Mouse (Mus musculus) adrenal gland, postnatal 14 days (tissue): ENCODE measurements around the gene 4930451I11Rik. TPM values are rescaled to one million over a fixed set of nuclear protein-coding genes. Genes with fewer than 3 reads are reported as not detected.

Source experiments
- DNase-seq: peaks from one replicate; pipeline ENCODE4 v3.0.0; 2021; ENCODE audit warnings: mixed read lengths
- total RNA-seq: library from RNA; stranded (reverse); gene quantifications from 2 replicates; pipeline ENCODE4 v1.2.3, GENCODE M21; 2021

4930451I11Rik gene
- total RNA-seq, 1 experiment from 2014 or later = not detected

GRCm38 (mm10) chr7:126799468-126800268 is 31.8 kb downstream of the 4930451I11Rik start:
- peak; percentile 52 for DNase-seq

DNA sequence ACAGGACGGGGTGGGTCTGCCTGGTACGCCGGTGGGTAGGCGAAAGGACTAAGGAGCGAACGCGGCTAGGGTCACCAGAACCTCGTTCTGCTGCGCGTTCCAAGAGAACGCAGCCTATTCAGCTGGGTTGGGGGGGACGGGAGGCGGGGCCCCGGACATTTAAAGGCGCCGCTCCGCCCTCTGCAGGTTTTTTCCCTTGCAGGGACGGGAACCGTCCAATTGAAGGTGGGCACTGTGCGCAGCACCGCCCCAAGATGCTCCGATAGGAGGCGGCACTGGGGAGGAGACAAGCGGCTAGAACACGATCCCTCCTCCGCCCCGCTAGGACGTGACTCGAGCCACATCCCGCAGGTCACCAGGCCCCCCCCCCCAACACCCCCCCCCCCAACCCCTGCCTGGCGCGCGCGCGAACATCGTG is 32.4 kb downstream of the 4930451I11Rik start:
- peak; percentile 98 for DNase-seq

DNA sequence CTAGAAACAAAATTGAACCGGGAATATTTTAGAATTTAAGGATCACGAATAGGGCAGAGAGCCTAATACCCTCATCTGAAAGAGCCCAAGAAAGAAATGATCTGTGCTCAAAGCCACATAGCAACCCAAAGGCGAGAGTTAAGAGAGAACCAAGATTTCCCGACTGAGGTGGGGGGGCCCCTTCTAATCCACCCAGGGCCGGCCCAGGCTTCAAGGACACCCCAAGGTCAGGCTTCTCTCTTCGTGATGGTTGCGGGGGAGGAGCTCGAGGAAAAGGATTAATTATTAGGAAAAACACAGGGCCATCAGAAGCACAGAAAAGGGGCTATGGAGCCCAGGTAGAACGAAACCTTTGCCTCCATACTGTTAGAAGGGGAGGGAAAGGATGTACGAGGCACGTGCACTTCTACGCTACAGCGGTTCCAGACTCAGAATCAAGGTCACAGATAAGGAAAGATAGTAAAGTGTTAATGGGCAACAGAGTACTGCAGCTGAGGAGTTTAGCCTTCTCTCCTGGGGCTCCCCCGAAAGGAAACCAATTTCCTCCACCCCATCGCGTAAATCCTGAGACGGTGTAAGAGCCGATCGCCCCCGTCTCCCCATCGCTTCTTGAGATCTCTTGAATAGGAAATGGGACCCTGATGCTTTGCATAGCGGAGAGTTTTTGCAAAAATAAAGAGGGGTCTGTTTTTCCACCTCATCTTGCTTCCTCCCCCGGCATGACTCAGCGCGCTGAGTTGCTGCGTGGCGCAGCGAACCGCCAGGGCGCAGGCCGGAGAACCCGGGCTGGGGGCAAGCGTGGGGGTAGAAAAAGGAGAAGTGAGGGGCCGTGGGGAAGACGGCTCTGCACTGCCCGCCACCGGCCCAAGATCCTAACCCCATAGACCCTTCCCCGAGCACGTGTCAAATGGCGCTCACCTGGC is 33.1 kb downstream of the 4930451I11Rik start:
- DNase-seq = peak; percentile 77

- peak; percentile 81 for DNase-seq
These were observed 33.9 kb downstream of the 4930451I11Rik start, which contains the start of gene Fam57b for GRCm38 (mm10) chr7:126797411-126798126. TSS of gene Fam57b (plus strand) at chr7:126797668.

GRCm38 (mm10) chr7:126796350-126796932 is 35.0 kb downstream of the 4930451I11Rik start:
- peak; percentile 61 for DNase-seq

DNA sequence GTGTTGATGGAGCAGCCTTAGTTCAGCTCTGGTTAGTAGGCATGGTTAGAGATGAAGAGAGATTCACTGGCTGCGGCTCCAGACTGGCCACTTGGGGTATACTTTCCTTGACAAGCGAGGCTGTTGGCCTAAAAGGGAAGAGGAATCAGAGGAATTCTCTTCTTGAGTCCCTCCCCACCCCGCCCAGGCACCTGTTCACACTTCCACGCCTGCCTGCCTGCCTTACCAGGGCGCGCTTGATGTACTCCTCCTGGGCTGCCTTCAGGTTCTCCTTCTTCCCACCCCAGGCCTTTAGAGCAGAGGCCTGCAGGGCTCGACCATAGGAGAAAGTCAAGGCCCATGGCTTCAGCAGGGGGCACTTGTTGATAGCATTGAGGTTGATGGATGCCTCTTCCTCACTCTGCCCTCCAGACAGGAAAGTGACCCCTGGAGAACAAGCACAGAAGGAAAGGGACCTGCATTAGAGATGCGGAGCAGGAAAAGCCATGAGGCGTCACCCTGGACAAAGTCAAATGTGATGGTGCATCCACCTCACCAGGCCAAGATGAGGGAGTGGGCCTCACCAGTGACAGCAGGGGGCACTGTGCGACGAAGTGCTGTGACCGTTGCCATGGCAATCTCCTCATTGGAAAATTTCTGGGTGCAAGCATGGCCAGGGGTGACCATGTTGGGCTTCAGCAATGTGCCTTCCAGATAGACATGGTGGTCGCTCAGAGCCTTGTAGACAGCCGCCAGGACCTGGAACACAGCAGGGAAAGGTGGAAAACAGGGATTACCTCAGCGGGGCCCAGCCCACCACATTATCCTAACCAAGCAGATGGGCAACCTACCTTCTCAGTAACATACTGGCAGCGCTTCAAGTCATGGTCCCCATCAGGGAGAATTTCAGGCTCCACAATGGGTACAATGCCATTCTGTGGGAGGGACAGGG is 35.8 kb downstream of the 4930451I11Rik start:
- DNase-seq = no peak

DNA sequence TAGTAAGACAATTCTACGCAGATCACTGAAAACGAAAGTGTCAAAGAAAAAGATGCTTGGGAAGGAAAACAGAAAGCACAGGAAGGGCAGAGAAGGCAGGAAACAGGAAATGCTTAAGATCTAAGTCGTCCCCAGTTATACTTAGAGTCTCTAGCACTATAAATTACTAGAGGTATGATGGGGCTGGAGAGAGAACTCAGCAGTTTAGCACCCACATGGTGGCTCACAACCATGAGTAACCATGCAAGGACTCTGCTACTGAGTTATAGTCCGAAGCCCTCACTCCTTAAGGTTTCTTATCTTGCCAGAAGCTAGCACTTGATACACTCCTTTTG is 37.2 kb downstream of the 4930451I11Rik start:
- no peak for DNase-seq

DNA sequence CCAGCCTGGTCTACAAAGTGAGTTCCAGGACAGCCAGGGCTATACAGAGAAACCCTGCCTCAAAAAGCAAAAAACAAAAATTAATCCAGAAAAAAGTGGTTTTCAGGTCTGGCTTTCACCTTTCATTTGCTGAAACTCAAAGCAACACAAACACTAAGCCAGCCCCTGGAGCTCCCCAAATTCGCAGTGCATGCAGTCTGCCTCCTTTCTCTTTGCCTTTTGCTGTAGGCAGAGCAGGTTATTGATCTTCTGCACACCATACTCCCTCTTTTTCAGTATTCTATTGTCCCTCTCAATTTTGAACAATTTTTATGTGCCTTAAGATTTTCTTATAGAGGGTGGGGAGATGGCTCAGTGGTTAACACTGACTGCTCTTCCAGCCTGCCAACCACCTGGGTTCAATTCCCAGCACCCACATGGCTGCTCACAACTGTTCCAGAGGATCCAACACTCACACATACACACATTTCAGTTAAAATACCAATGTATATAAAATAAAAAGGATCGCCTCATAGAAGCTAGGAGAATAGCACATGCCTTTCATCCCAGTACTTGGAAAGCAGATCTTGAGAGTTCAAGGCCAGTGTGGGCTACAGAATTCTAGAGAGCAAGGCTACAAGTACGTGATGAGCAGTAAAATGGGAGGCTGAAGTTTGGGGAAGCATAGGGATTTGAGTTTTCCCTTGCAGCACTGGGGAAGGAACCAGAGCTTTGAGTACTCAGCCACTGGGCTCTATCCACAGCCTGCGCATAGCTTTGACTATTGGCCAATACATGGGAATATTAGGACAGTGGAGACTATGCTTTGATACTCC is 37.8 kb downstream of the 4930451I11Rik start:
- DNase-seq = no peak

GRCm38 (mm10) chr7:126792721-126793443 is 38.6 kb downstream of the 4930451I11Rik start:
- no peak for DNase-seq

DNA sequence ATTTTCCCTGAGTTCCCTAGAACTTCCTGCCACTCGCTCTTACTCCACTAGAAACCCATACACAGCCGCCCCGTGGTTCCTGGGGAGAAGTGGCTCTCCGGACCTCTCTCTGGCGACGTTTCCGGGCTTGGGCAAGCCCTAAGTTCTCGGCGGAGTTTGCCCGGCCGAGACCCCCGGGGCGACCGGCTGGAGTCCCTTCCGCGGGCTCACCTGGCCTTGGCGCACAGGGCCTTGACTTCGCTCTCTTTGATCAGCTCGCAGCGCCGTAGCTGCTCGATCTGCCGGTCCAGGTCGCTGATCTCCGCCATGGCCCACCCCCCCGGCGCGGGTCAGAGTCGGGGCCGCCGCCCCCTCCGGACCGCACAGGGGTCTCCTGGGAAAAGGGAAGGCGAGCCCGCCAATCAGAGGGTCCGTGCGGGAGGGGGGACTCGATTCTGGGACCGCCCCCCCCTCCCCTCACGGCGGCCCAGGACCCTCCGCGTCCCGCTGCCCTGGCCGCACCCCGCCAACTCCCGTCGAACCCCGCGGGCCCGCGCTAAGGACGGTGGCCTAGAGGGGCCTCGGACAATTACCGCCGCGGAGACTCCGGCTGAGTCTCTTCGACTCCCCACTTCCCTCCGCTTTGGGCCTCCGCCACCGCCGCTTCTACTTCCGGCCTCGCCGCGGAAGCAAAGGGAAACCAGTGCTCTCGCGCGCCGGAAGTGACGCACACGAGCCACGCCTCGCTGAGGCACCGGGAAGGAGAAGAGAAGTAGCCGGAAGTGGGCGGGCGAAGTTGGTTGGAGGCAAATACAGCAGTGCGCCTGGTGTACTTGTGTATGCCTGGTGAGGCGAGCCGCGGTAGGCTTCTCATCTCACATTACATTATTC is 39.4 kb downstream of the 4930451I11Rik start, which contains the start of gene Ppp4c:
Gene Ppp4c (minus strand): TSS at position 646 of the 870 bp plus-strand sequence.
- DNase-seq = peak; percentile 98

DNA sequence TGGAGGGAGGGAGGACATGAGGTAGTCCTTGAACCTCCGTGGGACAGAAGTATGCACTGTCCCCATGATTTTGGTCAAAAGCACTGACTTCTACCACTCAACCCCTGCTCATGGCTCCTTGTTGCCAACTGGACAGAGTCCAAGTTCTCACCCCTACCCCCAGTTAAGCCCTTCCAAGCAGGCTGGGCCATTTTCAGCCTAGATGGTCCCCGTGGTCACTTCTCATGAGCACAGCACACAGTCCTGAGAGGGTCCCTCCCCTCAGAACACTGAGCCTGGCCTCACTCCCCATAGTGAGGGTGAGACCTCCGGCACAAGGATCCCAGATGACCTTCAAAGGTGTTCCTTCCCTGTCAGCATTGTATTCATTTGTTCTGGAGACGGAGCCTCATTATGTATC is 42.3 kb downstream of the 4930451I11Rik start:
- DNase-seq = no peak

- no peak for DNase-seq
These were observed 45.3 kb downstream of the 4930451I11Rik start for GRCm38 (mm10) chr7:126786142-126786541.

GRCm38 (mm10) chr7:126785056-126785455 is 46.4 kb downstream of the 4930451I11Rik start:
- no peak for DNase-seq

GRCm38 (mm10) chr7:126784469-126784868 is 47.0 kb downstream of the 4930451I11Rik start:
- no peak for DNase-seq

GRCm38 (mm10) chr7:126782693-126783092 is 48.7 kb downstream of the 4930451I11Rik start:
- DNase-seq = no peak

DNA sequence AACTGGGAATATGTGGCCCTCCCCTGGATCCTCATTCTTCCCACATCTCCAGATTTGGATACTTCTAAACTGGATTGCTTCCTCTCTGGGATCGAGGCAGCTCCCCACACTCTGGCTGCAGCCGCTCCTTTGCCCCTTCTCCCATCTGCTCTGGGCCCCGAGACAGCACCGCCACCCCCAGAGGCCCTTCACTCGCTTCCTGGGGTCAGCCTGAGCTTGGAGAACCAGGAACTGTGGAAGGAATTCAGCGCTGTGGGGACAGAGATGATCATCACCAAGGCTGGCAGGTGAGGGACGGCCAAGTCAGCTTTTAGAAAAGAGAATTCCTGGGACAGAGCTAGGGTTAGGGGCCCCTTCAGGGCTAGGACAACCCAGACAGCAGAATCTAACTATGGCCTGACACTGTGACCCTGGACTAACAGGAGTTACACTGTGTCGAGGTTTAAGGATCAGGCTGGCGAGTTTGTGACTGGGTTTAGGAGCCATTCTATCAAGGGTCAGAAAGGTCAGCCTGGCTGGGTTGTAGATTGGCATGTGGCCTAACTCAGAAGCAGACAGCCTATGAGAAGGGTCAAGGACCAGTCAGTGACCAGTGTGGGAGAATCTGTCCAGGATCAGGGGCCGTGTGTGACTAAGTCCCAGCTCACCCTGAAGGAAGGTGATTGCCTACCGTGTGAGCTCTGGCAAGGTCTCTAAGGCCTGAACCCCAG is 49.6 kb downstream of the 4930451I11Rik start:
- DNase-seq = no peak

DNA sequence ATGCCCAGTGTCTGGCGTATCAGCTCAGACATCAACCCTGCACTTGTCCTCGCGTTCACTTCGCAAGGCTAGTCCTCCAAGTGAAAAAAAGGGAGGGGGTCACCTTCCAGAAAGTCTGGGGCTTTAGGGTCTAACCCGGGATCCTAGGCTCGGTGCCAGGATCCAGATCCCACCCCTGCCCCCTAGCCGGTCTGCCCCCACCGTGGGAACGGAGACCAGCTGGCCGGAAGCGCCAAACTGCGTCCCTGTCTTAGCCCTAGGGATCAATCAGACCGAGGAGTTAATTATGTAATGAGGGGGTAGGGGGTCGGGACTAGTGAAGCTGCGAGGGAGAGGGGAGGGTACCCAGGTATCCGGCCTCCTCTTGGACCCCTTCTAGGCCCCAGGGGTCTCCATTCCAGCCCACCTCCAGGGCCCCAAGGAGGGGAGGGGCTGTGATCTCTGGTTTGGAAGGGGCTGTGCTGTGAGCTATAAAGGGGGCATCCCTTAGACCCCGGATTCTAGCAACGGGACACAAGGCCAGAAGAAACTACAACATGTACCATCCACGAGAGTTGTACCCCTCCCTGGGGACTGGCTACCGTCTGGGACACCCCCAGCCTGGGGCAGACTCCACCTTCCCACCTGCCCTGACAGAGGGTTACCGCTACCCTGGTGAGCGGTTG is 50.3 kb downstream of the 4930451I11Rik start, which contains the start of gene Tbx6:
Gene Tbx6 (plus strand): TSS at position 513 of the 665 bp plus-strand sequence.
- DNase-seq = peak; percentile 59
